Mouse (Mus musculus) small intestine, adult 2 months (tissue): ENCODE results near the gene Trafd1.
A peak's percentile ranks its signal among the peaks of the same experiment; 100 is the strongest.

ENCODE experiments used
- CTCF ChIP-seq: fragments of 200-500 bp; IDR thresholded peaks from 2 replicates; pipeline ENCODE4 v1.5.1; 2012; ENCODE audit warnings: low read depth, mild to moderate bottlenecking, control low read depth, inconsistent platforms, low read length, moderate library complexity, mixed read lengths; ENCODE audit not compliant: insufficient replicate concordance, insufficient read length; ENCODE audit errors: extremely low read depth
- POLR2A ChIP-seq: fragments of 200-500 bp; IDR thresholded peaks from 2 replicates; pipeline ENCODE4 v1.6.1; 2012; ENCODE audit warnings: low read depth, mild to moderate bottlenecking, control low read depth, inconsistent platforms, low read length, moderate library complexity

GRCm38 (mm10) chr5:121397187-121398145, 12.0 kb upstream of the Trafd1 start, which contains the start of gene Naa25:
- TF ChIP-seq CTCF (peak; percentile 3; the same call in 1 of the 2 replicates), POLR2A (peak; percentile 68; the same call in 1 of the 2 replicates)
